Mouse (Mus musculus): ENCODE data around the gene Prdx6.

The Prdx6 gene

DNA sequence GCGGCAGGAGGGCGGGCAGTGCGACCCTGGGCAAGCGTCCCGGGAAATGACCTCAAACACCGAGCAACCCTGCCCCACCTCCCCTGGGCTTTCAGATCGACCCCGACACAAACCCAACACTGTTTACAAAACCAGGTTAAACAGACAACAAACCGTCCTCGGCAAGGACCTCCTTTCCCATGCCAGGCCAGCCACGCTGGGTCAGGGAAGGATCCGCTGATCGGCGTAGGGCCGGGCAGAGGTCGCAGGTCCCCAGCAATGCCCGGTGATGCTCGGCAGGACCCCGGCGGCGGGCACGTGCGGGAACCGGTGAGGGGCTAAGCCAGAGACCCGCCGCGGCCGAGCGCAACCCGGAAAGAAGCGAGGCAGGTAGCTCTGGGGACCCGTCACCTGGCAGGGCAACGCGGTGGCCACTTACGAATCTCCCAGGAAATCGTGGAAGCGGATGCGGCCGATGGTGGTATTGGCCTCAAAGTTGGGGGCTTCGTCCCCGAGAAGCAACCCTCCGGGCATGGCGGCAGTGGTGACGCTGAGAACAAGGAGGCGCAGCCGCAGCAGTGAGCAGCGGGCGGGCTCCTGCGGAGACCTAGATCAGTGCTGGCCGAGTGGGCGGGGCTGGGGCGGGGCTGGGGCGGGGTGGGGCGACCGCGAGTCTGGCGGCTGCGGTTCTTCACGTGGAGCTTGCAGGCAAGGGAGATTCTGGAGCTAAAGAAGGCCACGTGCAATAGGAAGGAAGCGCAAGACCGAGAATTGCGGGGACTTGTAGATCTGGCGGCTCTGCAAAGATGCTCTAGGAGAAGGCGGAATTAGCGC, at the start of gene Prdx6:
TSS of gene Prdx6 (minus strand) at position 616 of the 813 bp plus-strand sequence.
- peak; percentile 77 for DNase-seq

DNA sequence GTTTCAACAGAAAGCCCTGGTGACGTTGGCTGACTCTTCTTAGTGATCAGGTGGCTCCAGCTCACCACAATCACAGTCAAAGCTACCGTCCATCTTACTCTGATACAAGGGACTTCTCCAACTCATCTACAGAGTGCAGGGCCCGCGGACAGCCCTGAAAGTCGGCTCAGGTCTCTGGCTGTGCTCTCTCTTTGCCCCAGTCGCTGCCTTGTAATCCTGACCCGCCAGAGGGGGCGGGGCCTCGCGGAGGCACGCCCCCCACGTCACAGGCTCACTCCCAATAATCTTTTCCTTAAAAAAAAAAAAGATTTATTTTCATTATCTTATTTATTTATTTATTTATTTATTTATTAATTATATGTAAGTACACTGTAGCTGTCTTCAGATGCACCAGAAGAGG, 37.2 kb upstream of the Prdx6 start:
- DNase-seq: no peak

DNA sequence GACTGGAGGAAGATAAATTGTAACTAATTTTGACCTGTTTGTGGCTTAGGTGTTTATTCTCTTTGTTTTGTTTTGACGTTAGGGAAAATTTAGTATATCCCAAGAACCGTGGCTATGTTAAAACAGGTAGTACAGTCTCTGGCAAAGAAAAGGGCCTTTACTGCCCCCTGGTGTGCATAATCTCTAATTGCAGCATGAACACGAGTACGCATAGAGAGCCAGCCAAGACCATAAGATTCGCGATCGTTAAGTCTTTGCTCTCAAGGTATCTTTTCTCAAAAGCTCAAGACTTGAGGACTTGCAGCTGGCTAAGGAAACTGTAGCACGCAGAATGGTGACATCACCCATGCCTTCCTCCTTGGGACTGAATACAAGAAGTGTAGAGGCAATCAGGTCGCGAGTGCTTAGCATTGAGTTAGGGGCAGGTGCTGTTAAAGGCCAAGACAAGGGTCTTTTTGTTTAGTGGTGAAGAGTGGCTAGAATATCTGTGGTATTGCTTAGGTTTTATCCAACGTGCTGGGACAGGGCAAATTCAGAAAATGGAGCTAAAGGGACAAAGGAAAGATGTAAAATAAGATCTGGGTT, 35.8 kb upstream of the Prdx6 start:
- peak; percentile 42 for DNase-seq

DNA sequence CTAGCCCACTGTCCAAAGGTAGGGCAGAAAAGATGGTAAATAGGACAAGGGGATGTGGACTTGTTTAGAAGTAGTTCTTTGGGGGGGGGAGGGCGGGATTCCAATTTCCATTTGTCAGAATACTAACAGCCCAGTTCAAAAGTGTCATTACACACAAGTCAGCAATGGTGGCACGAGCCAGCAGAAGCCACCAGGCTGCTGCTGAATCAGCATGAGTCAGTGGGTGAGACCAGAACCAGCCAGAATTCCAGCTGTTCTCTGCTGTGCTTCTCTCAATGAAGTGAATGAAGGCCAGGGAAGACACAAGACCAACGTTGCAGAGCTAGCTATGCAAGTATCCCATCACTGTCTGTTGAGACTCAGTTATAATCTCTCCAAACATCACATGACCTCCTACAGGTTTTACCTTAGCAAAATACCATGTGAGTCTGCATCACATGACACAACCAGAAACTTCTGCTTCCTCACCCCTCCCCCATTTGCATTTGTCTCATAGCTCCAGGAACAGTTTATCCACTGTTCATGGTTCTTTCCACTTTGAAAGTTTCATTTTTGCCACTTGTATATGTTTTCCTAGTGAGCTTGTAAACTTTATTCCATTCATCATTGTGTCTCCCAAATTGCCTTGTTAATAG, 30.2 kb upstream of the Prdx6 start:
- DNase-seq: no peak

DNA sequence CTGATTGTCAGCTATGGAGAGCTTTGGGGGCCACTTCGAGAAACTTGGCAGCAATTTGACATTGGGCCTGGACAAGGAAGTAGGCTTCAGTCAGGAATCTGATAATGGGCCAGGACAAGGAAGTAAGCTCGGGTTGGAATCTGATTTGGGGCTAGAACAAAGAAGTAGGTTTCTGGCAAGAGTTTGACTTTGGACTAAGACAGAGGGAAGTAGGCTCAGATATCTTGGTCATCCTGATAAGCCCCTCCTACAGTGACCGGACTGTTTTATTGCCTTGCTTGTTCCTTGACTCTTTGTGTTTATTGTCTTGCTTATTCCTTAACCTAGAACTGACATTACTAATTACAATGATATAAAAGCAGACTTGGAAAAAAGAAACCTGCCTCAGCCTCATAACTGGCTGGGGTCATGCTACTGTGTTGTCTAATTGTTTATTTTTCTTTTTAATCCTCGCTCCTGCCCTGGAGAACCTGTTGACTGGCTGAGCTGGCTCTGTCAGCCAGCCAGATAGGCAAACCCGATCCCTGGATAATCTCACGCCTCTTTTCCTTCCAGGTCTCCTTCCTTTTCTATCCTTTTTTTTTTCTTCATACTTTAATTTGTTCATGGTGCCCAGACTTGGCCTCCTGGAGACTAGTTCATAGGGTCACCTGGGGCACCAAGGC, 28.4 kb upstream of the Prdx6 start:
- no peak for DNase-seq

DNA sequence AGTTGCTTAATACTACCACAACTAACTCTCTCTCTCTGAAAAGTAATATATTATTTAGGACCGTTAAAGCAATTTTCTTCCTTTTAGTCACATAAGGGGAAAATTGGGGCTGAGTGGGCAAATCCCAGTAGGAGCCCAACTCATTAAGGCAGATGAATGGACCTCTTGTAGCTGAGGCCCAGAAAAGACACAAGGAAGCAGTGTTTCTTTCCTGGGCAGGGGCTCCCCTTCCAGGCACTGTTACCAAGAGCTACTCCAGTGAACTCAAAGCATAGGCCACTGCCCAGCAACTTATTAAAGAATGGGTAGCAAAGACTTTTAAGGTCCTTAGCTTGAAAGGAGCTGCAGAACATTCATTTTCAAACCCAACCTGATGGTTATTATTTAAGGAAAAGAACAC, 22.5 kb upstream of the Prdx6 start:
- DNase-seq: no peak

DNA sequence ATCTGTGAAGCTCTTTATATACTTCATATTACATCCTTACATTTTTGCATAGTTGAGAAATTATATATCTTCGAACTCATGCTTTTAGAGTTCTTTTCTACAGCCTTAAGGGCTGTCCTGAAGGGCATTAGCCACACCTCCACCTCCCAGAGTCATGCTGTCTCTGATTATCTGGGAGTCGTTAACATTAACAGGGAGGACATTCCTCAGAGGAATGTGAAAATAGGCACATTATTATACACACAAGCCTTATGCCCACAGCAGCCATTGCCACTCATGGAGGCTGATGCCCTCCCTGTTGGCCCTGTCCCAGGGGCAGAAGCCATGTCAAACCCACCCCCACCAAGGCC, 20.4 kb upstream of the Prdx6 start:
- no peak for DNase-seq

DNA sequence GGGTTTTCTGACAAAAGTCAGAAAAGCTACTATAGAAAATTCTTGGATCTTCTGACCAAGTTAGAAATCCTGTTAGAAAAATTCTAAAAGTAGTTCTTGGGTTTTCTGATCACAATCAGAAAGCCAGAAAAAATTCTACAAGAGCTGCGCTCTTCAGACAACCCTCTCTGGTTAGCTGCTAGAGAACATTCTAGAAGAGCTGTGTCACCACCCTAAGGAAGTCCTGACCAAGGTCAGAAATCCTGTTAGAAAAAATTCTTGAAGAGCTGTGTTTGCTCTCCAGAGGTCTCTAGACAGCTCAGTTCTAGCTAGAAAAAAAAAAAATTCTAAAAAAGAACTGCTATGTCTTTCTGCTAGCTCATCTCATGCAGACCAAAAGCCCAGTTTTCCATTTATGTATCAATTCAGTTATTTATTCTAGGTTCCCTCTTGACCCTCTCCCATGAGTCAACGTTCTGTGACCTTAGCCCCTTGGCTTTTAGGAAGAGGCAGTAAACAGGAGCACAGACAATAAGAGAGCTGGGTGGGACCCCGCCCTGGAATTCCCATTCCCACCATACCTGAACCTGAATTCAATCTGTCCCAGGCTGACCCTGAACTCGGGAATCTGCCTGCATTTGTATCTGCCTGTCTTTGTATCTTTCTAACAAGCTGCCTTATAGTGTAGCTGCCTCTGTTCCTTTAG, 19.9 kb upstream of the Prdx6 start:
- DNase-seq: no peak

DNA sequence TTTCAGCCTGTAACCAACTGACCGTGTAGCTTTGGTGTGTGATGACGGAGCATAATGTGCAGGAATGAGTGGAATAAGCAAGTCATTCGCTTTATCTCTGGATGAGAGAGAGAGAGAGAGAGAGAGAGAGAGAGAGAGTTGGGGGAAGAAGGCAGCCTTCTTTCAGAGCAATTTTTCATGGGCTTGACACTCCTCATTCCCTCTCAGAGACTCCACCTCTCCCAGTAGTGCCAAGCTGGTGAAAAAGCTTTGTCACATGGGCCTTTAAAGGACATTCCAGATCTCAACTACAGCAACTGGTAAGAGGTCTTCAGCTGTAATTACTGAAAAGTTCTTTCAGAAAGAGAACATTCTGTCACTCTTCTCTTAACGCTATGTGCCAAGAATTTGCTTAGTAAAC, 18.3 kb upstream of the Prdx6 start:
- DNase-seq: no peak

DNA sequence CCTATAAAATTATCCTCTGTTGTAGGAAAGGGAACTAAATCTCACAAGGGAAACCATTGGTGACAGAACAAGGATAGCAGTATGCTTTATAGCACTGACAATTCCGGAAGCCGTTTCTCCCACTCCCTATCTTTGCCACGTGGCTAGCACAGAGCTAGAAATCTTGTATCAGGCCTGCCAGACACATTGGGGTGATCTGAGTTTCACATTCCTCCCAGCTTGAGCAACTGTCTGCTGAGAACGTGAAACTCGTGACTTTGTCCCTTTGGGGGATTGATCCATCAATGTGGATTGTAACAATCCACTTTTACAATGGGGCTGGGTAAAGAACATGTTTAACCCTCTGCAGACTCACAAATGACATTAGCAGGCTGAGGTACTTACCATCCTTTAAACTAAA, 17.9 kb upstream of the Prdx6 start:
- DNase-seq: no peak

DNA sequence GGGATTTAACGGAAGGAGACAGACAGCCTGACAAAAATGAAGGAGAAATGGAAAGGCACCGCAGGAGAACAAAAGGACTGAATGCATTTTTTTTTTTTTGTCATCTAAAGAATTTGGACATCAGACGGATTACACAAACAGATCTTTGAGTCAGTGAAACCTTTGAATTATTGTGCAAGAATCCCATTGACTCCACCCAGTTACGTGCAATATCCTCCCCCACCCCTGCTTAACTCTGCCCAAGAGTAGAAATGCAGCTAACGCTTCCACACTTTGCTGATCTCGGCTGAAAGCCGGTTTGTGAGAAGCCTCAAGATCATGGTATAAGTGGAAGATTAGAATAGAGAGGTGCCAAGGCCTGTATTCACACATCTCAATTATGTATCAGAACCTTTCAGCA, 17.1 kb upstream of the Prdx6 start:
- DNase-seq: no peak

DNA sequence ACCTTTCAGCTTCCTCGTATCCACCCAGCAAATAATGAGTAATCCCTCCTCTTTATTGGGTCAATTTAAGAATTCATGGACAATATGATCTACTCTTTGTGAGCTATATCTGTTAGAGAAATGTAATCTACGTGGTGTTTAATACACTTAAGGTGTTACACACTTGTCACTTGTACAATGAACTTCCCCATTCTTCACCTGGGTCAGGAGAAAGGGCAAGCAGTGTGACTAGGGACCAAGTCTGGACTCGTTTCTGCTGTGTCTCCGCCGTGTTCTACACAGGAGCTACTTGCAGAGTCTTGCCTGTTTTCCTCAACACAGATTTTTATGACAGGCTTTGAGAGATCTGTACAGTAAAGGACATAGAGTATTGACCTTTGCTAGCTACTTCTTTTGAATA, 13.9 kb upstream of the Prdx6 start:
- DNase-seq: no peak

DNA sequence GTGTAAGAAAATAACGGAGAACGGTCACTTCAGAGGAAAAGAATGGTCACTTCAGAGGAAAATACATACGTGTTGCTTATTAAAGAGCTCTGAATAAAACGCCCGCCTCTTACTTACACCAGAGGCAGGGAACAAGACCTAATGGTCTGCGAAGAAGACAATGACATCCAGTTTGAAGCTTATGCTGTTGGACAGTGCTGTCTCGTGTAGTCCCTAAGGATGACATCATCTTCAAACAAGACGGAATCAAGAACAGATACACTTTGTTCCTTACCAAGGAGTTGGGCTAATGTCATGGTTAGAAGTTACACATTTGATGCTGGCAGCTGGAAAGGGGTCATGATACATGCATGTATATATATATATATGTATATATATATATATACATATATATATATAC, 12.6 kb upstream of the Prdx6 start:
- no peak for DNase-seq

DNA sequence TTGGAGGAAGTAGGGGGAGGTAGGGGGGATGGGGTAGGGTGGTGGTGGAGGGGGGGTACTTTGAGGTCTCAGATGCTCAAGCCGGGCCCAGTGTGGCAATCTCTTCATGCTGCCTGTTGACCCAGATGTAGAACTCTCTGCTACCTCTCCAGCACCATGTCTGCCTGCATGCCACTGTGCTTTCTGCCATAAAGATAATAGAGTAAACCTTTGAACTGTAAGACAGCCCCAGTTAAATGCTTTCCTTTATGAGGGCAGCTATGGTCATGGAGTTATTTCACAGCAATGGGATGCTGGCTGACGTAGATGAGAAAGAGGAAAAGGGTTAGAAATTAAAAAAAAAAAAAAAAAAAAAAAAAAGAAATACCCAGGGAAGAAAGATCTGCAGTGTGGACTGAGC, 11.5 kb upstream of the Prdx6 start:
- DNase-seq: no peak

DNA sequence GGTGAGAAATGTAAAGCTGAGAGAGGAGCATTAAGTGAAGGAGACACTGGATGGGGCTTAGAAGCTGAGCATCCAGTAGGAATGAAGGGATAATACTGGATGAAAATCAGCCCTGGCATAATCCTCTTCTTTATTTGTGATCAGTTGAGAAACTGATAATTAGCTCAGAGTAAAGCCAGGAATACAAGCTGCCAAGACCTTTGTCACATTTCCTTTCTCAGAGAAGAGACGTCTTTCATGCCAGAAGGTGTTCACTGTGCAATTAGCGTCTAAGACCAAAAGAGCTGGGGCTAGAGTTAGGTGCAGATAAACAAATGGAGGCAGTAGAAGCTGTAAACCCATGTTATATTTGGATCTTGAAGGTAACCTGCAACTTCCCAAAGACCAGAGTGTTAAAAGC, 9.7 kb upstream of the Prdx6 start:
- no peak for DNase-seq

DNA sequence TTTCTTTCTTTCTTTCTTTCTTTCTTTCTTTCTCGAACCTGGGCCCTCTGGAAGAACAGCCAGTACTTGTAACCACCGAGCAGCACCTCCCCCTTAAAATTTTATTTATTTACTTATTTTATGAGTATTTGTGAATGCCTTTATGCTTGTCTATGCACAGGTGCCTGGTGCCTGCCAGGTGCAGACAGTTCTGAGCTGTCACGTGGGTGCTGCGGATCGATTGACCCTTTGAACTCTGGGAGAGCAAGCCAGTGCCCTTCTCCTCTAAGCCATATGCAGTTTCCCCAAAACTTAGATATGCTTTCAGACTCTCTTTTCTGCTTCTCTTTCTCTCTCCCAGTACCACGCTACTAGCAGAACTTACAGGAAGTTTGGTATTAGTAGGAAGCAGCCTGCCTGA, 8.1 kb upstream of the Prdx6 start:
- DNase-seq: no peak

DNA sequence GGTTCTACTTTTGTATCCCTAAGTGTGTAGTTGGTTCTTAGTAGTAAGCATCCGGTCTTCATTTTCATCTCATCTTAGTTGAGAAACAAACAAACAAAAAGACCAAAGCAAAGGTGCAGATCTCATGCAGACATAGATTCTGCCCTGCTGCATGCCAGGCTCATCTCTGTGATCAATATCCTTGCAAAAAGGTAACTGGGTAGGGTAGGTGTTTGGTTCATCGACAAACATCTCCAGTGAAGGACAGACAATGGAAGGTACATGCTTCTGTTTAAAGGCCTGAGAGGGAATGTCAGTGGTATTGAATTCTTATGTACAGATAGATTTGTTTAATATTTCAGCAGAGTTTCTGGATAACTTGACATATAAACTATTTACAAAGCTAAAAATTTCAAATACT, 7.3 kb upstream of the Prdx6 start:
- DNase-seq: no peak

DNA sequence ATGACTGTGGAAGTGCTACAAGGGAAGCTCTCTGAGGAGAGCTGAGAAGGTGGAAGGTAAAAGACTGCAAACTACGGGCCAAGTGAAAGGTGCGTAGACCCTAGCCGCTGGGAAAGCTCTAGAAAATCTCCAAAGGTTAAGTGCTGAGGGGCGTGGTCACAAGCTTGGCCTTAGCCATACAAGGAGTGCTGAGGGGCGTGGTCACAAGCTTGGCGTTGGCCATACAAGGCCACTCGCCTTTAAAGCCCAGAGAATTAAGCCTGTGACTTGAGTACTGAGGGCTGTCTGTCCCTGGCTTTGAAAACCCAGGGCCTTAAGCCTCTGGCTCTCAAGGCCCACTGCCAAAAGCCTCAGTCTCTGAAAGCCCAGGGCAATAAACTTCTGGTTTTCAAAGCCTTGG, 5.9 kb upstream of the Prdx6 start:
- DNase-seq: no peak

DNA sequence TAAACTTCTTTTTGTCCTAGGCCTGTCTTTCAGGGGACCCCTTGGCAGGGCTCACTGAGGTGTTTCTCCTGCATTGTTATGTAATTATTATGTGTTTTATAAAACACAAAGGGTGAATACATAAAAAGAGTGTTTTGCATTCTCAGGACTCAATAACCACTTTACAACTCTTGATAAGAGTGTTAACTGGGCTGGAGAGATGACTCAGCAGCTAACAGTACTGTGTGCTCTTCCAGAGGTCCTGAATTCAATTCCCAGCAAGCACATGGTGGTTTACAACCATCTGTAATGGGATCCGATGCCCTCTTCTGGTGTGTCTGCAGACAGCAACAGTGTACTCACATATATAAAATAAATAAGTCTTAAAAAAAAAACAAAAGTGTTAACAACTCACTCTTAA, 3.3 kb upstream of the Prdx6 start:
- DNase-seq: no peak

DNA sequence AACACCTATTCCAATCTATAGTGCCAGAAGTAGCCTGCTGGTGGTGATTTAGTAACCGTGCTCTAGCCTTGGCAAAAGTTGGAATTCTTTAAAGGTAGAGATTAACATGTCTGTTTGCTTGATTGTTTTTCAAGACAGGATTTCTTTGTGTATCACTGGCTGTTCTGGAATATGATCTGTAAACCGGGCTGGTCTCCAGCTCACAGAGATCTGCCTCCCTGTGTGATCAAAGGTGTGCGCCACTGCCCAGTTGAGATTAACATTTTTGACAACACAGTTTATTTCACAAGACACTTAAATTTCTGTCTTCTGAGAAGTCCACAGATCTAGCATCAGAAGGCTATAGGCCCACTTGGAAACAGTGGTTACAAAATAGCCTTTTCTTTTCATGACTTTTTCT, 1.9 kb upstream of the Prdx6 start:
- DNase-seq: no peak

DNA sequence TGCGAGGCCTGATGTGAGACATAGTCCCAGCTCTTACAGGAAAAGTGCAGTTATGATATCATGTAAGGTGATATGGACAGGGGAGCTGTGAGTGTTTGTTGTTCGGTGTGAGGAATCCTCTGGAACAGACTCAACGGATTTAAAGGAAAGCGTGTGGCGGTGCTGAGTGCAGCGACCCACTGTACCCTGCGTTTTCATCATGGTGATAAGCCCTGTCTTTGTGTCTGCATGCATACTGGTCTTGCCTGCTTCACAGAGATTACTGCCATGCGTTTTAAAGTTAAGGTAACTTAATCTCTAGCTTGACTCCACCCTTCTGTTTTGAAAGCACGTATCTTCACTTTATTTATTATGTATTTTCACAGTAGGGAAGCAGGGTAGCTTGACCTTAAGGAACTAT, 1.3 kb upstream of the Prdx6 start:
- DNase-seq: no peak

DNA sequence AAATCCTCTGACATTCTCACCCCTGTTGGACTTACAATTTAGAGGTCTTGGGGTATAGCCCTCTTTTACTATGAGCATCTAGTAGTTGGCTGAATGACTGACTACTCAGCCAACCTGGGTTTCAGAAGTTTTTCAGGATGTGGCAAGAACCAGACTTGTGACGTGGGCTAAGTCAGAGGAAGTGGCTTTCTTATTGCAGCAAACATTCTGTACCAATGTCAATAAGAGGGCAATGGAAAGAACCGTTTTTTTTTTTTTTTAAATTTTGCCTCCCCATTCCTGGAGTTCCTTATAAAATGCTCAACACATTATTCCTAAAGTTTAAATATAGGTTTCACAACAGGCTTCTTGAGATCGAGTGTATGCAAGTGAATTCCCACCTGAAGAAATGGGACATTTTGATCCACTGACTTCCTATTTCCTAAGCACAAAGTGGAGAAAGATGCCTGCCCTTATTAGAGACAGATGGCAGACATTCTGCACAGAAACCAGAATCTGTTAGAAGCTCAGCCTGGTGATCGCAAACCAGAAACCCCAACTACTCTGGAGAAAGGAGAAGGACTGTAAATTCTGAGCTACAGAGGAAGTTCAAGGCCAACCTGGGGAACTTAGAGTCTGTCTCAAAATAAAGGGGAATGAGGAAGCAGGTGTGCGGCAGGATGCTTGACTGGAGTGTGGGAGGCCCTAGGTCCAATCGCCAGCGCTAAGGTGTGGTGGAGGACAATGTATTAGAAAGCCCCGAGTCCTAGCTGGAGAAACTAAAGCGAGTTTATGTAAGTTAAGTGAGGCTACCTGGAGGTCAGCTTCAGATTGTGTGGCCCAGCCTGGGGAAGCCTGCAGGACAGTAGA, 622 bp upstream of the Prdx6 start:
- DNase-seq: no peak

Measured in kidney, adult 11 months (tissue).